Mouse (Mus musculus): ENCODE data around the gene Apoc2.

Gene Apoc2

GRCm38 (mm10) chr7:19628192-19628535 lies 49.6 kb downstream of the Apoc2 start:
- no peak for DNase-seq

- DNase-seq, result no peak
Measured at GRCm38 (mm10) chr7:19627721-19628120, 50.0 kb downstream of the Apoc2 start.

GRCm38 (mm10) chr7:19623433-19623832 lies 54.3 kb downstream of the Apoc2 start:
- DNase-seq, result no peak

- no peak for DNase-seq
Measured at GRCm38 (mm10) chr7:19622241-19622640, 55.5 kb downstream of the Apoc2 start.
